Mouse (Mus musculus): ENCODE measurements around the gene Gpr55.

Gpr55 gene

GRCm38 (mm10) chr1:85957942-85958619, 2.7 kb downstream of the Gpr55 start:
- DNase-seq (ENCODE audit: low spot score) = no peak

- no peak for DNase-seq (ENCODE audit: low spot score)
Measured at GRCm38 (mm10) chr1:85957290-85957689, 3.5 kb downstream of the Gpr55 start.

DNA sequence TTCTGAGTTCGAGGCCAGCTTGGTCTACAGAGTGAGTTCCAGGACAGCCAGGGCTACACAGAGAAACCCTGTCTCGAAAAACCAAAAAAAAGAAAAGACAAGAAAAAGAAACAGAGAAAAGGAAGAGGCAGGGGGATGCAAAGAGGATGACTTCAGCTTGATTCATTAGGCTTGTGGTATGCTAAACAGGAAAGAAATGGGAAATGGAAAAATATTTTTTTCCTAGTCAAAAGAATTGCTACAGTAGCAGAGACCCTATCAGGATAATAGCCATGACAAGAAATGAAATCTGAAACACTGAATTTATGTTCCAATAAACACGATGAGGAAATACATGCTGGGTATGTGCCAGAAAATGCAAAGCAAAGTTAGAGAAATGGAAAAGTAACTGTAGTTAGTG, 5.7 kb downstream of the Gpr55 start:
- no peak for DNase-seq (ENCODE audit: low spot score)

- no peak for DNase-seq (ENCODE audit: low spot score)
Measured at GRCm38 (mm10) chr1:85949085-85949684, 11.6 kb downstream of the Gpr55 start.

DNA sequence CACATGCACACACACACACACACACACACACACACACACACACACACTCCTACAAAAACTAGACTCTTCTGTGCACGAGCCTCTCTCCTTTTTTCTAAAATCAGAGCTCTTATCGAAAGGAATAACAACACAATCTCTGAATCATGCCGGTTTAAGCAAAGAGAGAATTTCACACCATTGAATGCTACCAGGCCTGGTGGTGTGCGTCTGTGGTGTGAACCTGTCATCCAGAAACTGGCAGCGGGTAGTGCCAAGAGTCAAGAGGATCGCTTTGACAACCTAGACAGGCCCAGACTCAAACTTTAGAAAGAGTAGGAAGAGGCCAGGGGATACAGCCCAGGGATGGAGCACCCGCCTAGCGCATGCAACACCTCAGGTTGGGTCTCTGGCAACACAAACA, 18.5 kb downstream of the Gpr55 start:
- no peak for DNase-seq (ENCODE audit: low spot score)

DNA sequence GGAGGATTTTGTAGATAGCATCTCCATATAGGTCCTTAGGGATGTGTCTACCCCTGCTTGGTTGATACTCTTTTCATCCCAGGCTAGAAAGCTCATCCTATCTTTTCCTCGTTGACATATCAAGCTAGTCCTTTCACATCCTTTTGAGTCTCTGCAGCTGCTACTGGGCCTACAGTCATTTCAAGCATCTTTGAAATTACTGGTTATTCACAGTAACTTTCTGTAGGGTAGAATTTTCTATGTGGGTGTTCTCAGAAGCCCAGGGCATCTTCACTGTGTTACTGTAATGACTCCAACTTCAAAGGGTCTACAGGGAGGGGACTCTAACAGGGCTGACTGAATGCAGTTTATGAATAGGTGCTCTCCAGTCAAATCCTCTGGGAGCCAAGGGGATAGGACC, 23.5 kb downstream of the Gpr55 start:
- no peak for DNase-seq (ENCODE audit: low spot score)

GRCm38 (mm10) chr1:85936265-85936664, 24.5 kb downstream of the Gpr55 start:
- DNase-seq (ENCODE audit: low spot score) = no peak

DNA sequence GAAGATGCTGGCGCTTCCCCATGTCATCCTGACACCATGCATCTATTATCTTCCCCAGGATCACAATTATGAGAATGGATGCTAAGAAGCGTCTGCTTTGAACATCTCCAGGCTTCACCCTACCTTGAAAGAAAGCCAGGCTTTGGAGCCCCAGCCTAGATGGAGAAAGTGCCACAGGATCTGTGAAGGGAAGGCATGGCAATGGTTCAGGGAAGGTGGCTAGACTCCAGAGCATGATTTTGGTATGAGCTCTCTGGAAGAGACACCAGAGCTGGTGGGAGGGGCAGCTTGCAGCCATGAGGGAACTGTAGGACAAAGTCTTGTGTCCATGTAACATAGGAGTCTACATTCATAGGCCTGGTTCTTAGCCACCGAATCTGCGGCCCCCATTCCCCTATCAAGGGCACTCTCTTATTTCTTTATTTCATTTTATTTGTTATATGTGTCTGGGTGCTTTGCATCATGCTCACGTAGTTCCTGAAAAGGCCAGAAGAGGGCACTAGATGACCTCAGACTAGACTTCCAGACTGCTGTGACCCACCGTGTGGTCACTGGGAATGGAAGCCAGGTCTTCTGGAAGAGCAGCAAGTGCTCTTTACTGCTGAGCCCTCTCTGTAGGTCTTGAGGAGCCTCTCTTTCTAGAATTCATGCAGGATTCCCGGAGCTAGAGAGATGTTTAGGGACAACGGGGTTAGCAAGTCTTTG, 25.5 kb downstream of the Gpr55 start:
- peak; percentile 28 for DNase-seq (ENCODE audit: low spot score)

DNA sequence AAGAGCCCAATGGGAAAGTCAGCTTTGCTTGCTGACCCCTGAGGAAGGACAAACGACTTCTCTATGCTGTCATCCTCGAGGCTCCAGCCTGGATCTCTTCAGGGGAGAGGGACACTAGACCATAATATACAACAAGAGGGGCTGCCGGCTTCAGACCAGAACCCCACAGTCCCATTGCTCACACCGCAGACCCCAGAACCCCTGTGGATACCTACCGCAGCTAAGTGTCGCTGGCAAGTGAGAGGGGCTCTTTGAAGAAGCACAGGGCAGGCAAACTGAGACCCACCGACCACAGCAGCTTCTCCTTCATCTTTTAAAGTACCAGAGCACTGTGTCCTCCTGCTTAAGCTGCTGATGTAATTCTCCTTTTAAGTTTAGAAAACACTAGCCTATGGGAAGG, 26.2 kb downstream of the Gpr55 start:
- DNase-seq (ENCODE audit: low spot score) = no peak

DNA sequence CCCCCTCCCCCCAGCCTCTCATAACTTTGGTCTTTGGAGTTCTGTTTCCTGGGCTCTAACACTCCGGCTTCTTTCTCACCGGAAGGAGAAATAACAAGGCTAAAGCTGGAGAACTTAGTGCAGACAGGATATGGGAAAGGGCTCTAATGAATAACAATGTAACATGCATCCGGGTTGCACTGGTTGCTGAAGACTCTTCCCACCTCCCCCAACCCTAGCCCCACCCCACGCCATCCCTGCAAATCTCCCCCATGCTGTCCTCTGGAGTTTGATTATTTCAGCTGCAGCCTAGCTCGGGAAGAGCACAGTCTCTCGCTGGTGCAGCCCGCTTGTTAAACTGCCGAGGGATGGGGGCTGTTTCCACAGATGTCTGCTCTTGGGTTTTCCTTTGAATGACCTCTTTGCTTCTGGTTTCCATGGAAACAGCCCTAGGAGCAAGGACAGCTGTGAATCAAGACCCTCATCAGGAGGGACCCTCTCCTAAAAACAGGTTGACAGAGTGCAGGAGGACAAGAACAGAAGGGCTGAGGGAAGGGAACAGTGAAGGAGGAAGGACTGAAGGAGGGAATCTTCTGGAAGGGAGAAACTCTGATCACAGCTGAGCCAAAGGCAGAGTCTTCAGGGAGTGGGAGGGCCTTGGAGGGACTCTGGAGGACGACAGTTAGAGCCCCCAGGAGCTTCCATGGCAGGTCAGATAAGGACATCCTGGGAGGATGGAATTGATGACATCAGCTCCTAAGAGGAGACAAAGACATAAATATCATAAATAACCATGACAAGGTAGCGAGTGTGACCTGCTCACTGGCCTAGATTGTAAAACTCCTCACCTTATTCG, 27.0 kb downstream of the Gpr55 start:
- no peak for DNase-seq (ENCODE audit: low spot score)

DNA sequence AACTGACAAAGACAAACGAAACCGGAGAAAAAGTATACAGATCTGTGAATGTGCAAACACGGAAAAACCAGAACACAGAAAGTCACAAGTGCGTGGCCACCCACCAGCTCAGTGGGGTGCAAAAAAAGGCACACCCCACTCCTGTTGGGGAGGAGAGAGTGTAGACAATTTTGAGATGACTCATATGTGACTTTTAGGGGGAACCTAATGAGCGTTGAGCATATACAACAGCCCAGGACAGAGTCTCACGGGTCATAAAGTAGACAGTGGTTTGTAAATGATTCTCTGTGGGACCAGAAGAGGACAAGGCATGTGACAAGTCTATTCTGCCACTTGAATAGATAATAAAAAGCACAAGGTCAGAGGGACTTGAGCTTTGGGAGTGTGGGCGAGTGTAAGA, 27.6 kb downstream of the Gpr55 start:
- no peak for DNase-seq (ENCODE audit: low spot score)

DNA sequence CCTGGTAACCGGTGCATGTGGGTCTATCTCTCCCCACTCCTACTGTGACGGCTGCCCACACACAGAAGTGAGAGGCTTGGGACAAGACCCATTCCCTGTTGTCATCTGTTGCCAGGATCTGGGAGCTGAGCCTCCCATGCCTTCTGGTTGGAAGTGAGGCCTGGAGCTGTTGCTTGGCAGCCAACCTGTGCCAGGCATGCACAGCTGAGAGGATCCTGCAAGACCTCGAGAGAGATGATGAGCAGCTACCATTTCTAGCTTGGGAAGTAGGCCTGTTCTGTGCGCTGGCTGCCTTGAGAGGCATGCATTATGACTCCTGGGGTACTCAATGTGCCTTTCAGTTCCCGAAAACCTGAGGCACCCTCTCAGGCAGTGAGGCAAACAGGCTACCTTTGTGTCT, 29.6 kb downstream of the Gpr55 start:
- no peak for DNase-seq (ENCODE audit: low spot score)

- DNase-seq (ENCODE audit: low spot score) = no peak
Measured at GRCm38 (mm10) chr1:85929406-85929805, 31.4 kb downstream of the Gpr55 start.

GRCm38 (mm10) chr1:85928688-85929065, 32.1 kb downstream of the Gpr55 start:
- DNase-seq (ENCODE audit: low spot score) = no peak

DNA sequence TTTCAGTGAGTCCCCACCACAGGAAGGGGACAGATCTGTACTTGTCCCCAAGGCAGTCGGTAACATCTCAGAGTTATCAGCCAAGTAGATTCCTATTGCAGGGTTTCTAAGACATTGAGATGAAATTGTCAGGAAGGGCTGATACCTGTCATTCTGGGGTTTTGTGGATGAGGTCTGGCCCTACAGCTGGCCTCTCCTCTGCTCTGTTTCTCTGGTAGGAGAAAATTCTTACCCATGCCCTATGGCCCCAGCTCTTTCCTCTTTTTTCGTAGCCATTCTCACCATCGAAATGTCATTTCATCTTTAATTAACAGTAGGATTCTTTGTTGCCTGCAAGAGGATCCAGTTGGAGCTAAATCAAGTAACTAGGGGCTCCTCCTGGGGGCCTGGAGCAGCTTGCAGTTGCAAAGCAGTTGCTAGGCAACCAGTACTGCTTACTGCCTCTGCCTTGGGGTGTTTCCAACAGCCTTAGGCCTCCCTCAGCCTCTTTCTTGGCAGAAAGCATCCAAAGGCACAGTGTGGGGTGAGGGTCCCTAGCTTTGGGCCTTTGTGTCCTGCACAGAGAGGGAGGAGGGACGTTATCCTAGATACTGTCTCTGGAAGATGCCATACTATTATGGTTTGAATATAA, 32.6 kb downstream of the Gpr55 start, which contains the start of gene 4933407L21Rik:
Gene 4933407L21Rik (plus strand): TSS at position 427 of the 631 bp plus-strand sequence.
- no peak for DNase-seq (ENCODE audit: low spot score)

GRCm38 (mm10) chr1:85925183-85925582, 35.6 kb downstream of the Gpr55 start:
- DNase-seq (ENCODE audit: low spot score) = no peak

DNA sequence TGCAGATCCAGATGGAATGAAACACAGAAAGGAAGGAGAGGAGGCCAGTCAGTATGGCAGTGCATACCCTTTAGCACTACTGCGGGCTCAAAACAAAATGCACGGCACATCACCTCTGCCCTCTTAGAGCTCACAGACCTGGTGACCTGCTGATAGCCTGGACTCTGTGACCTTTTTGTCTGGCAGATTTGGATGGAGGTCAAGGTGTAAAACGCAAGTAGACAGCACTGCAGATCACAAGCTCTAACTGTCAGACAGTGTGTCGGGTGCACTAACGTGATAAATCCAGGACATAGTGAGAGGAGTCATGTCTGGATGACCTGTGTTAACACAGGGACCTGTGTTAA, 38.0 kb downstream of the Gpr55 start:
- DNase-seq (ENCODE audit: low spot score) = no peak

- DNase-seq (ENCODE audit: low spot score) = no peak
Measured at GRCm38 (mm10) chr1:85922127-85922864, 38.5 kb downstream of the Gpr55 start.

- DNase-seq (ENCODE audit: low spot score) = no peak
Measured at GRCm38 (mm10) chr1:85921725-85922124, 39.1 kb downstream of the Gpr55 start.

DNA sequence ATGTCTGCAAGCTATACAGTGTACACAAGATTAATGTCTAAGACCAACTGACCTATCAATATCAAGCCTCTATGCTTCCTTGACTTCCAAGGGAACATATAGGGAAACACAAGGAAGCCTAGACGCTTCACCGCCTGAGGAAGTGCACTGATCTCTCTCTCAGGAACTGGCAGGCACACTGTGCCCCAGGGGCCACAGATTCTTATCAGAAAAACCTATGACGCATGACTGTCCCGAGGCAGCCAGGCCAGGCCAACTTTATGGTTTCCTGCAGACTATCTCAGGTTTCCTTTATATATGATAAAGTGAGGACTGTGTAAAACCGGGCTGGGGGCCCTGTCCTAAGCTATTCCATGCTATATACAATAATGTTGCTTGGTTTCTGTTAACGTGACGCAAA, 41.2 kb downstream of the Gpr55 start:
- no peak for DNase-seq (ENCODE audit: low spot score)

GRCm38 (mm10) chr1:85916830-85917450, 43.9 kb downstream of the Gpr55 start:
- DNase-seq (ENCODE audit: low spot score) = no peak
